Mouse (Mus musculus) kidney, adult 2 months (tissue): ENCODE results near the gene Pole.

Source experiments
- CTCF ChIP-seq: fragments of 200-500 bp; conservative IDR thresholded peaks from 2 replicates; pipeline ENCODE4 v1.5.1; 2011; ENCODE audit warnings: low read depth, mild to moderate bottlenecking, control low read depth, low read length, moderate library complexity, mixed read lengths; ENCODE audit not compliant: insufficient read depth, insufficient read length
- POLR2A ChIP-seq: fragments of 200-500 bp; IDR thresholded peaks from one replicate; pipeline ENCODE4 v1.6.1; 2011; ENCODE audit warnings: low read depth, low read length, control low read depth

DNA sequence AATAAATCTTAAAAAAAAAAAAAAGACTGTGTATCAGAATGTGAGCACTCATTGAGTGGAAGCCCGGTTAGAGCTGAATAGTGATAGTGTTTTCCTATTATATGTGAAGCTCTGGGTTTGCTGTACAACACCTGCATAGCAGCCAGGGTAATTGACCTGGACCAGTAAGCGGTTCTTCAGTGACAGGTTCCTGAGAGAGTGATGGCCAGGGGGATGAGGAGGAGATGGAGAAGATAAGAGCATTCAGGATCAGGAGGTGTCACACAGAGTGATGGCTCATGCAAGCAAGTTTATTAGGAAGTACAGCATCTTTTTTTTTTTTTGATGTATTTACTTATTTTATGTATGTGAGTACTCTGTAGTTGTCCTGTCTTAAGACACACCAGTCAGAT, 974 bp downstream of the Pole start:
- TF ChIP-seq POLR2A (no peak), CTCF (no peak)
